Mouse (Mus musculus) CH12.LX (cell line): Measurements from ENCODE around the gene Ppef2. TPM values are rescaled to one million over a fixed set of nuclear protein-coding genes. Genes with fewer than 3 reads are reported as not detected.

ENCODE experiments used
- DNase-seq: peaks from one replicate; pipeline ENCODE4 v3.0.0-alpha.2; 2013; ENCODE audit errors: extremely low read depth
- H3K27ac ChIP-seq: 2 replicates; pipeline ENCODE4 v1.5.1; 2012; ENCODE audit warnings: low read depth, mild to moderate bottlenecking, control low read depth, moderate library complexity; ENCODE audit not compliant: insufficient read depth
- H3K27me3 ChIP-seq: replicated peaks from 2 replicates; pipeline ENCODE3; 2012; ENCODE audit warnings: inconsistent platforms
- H3K36me3 ChIP-seq, 2 experiments: replicated peaks in 1 of 2; 2 replicates each; pipeline versions ENCODE3 to v1.6.1; 2012; ENCODE audit warnings: inconsistent platforms in 1 of 2, low read length in 1 of 2, mild to moderate bottlenecking in 1 of 2, mixed read lengths in 1 of 2, moderate library complexity in 1 of 2; ENCODE audit not compliant: control insufficient read depth in 1 of 2, insufficient read depth in 1 of 2
- H3K4me1 ChIP-seq, 2 experiments: 2 replicates each; pipeline ENCODE4 v1.6.1; 2012; ENCODE audit warnings: inconsistent platforms in 1 of 2, moderate library complexity in 1 of 2; ENCODE audit not compliant: insufficient read depth in 2 of 2, control insufficient read depth in 1 of 2
- H3K4me2 ChIP-seq: 2 replicates; pipeline ENCODE4 v1.6.1; 2012; ENCODE audit warnings: low read depth, mild to moderate bottlenecking, control low read depth; ENCODE audit not compliant: poor library complexity, insufficient read depth, severe bottlenecking
- H3K4me3 ChIP-seq, 3 experiments: fragments of 150-350 bp in 1 of 3; sonication (generic) in 1 of 3; replicated peaks in 1 of 3; 2 replicates each; pipeline versions ENCODE3 to v1.5.1; 2011 to 2012; ENCODE audit warnings: low read depth in 2 of 3, low read length in 2 of 3, mild to moderate bottlenecking in 2 of 3, moderate library complexity in 2 of 3, control low read depth in 1 of 3, improper control_type of control experiment in 1 of 3, inconsistent platforms in 1 of 3, mixed read lengths in 1 of 3; ENCODE audit not compliant: poor library complexity in 1 of 3
- H3K79me2 ChIP-seq: replicated peaks from 2 replicates; pipeline ENCODE4 v1.6.1; 2012; ENCODE audit warnings: mild to moderate bottlenecking, moderate library complexity; ENCODE audit not compliant: control insufficient read depth, poor library complexity, insufficient read depth, severe bottlenecking; ENCODE audit errors: extremely low read depth
- H3K9ac ChIP-seq: 2 replicates; pipeline ENCODE4 v1.6.1; 2012; ENCODE audit warnings: low read depth, mild to moderate bottlenecking, control low read depth, moderate library complexity; ENCODE audit not compliant: insufficient read depth
- H3K9me3 ChIP-seq: replicated peaks from 2 replicates; pipeline ENCODE3; 2012; ENCODE audit warnings: low read length, inconsistent platforms, mixed read lengths
- BHLHE40 ChIP-seq: IDR thresholded peaks from 2 replicates; pipeline ENCODE4 v1.6.1; 2011; ENCODE audit warnings: mild to moderate bottlenecking, low read depth, low read length, improper control_type of control experiment
- CHD1 ChIP-seq: IDR thresholded peaks from 2 replicates; pipeline ENCODE4 v1.6.1; 2012; ENCODE audit warnings: low read depth, low read length, improper control_type of control experiment, inconsistent platforms
- CHD2 ChIP-seq: IDR thresholded peaks from 2 replicates; pipeline ENCODE4 v1.6.1; 2011; ENCODE audit warnings: low read length, improper control_type of control experiment
- CTCF ChIP-seq, 2 experiments: IDR thresholded peaks in 1 of 2; conservative IDR thresholded peaks in 1 of 2; 2 replicates each; pipeline ENCODE4 v1.5.1; 2011 to 2012; ENCODE audit warnings: low read depth in 2 of 2, low read length in 2 of 2, improper control_type of control experiment in 1 of 2, inconsistent platforms in 1 of 2, mild to moderate bottlenecking in 1 of 2, moderate library complexity in 1 of 2
- E2F4 ChIP-seq: IDR thresholded peaks from 2 replicates; pipeline ENCODE4 v1.6.1; 2011; ENCODE audit warnings: low read depth, low read length, improper control_type of control experiment; ENCODE audit not compliant: insufficient replicate concordance
- GABPA ChIP-seq: IDR thresholded peaks from 2 replicates; pipeline ENCODE4 v1.6.1; 2012; ENCODE audit warnings: low read depth, low read length, improper control_type of control experiment, inconsistent platforms; ENCODE audit not compliant: insufficient replicate concordance
- HCFC1 ChIP-seq: IDR thresholded peaks from 2 replicates; pipeline ENCODE4 v1.6.1; 2012; ENCODE audit warnings: low read depth, mild to moderate bottlenecking, inconsistent platforms, low read length, improper control_type of control experiment
- IRF4 ChIP-seq: IDR thresholded peaks from 2 replicates; pipeline ENCODE4 v1.6.1; 2014; ENCODE audit warnings: low read depth, mild to moderate bottlenecking, inconsistent platforms, low read length, improper control_type of control experiment
- JUN ChIP-seq: IDR thresholded peaks from 2 replicates; pipeline ENCODE4 v1.6.1; 2011; ENCODE audit warnings: low read depth, mild to moderate bottlenecking, low read length, improper control_type of control experiment, moderate library complexity; ENCODE audit not compliant: insufficient read depth
- MAX ChIP-seq: IDR thresholded peaks from 2 replicates; pipeline ENCODE4 v1.6.1; 2011; ENCODE audit warnings: low read length, improper control_type of control experiment
- MAZ ChIP-seq: IDR thresholded peaks from 2 replicates; pipeline ENCODE4 v1.6.1; 2012; ENCODE audit warnings: low read depth, mild to moderate bottlenecking, inconsistent platforms, low read length, improper control_type of control experiment, moderate library complexity
- MXI1 ChIP-seq: IDR thresholded peaks from 2 replicates; pipeline ENCODE4 v1.6.1; 2011; ENCODE audit warnings: mild to moderate bottlenecking, low read depth, low read length, improper control_type of control experiment
- POLR2A ChIP-seq: IDR thresholded peaks from 2 replicates; pipeline ENCODE4 v1.6.1; 2011; ENCODE audit warnings: low read depth, mild to moderate bottlenecking, improper control_type of control experiment, low read length
- SIN3A ChIP-seq: IDR thresholded peaks from 2 replicates; pipeline ENCODE4 v1.6.1; 2012; ENCODE audit warnings: low read length, improper control_type of control experiment, inconsistent platforms
- USF2 ChIP-seq: conservative IDR thresholded peaks from 2 replicates; pipeline ENCODE4 v1.6.1; 2011; ENCODE audit warnings: low read depth, low read length, improper control_type of control experiment
- ZKSCAN1 ChIP-seq: IDR thresholded peaks from 2 replicates; pipeline ENCODE4 v1.6.1; 2012; ENCODE audit warnings: low read depth, inconsistent platforms, low read length, improper control_type of control experiment, borderline replicate concordance
- ZMIZ1 ChIP-seq: IDR thresholded peaks from 2 replicates; pipeline ENCODE4 v1.6.1; 2012; ENCODE audit warnings: low read depth, mild to moderate bottlenecking, inconsistent platforms, low read length, improper control_type of control experiment
- ZNF384 ChIP-seq: IDR thresholded peaks from 2 replicates; pipeline ENCODE4 v1.6.1; 2012; ENCODE audit warnings: low read depth, low read length, improper control_type of control experiment, inconsistent platforms
- dilution Hi-C: fragments of 300-500 bp; cut with MboI; formaldehyde crosslinking; loops from 2 replicates; pipeline ENCODE4 v1.14.3; 2020; ENCODE audit warnings: low sequenced_read_pairs; ENCODE audit not compliant: extremely low pct_unique_long_range_greater_than_20kb, extremely low pct_ligation_motif_present
- in situ Hi-C: fragments of 300-500 bp; cut with MboI; formaldehyde crosslinking; loops from 3 replicates; pipeline ENCODE4 v1.14.3; 2019; ENCODE audit warnings: low sequenced_read_pairs, low pct_ligation_motif_present, low pct_unique_long_range_greater_than_20kb, mixed read lengths
- polyA plus RNA-seq: library from polyadenylated mRNA; unstranded; fragments of >175 nt; gene quantifications from 2 replicates; pipeline ENCODE4 v1.2.1, GENCODE M21; 2012; ENCODE audit warnings: low read depth; ENCODE audit not compliant: insufficient read length
- total RNA-seq, 2 experiments: library from RNA; depleted of rRNA; stranded (reverse); fragments of 300-350 nt in 1 of 2; fragments of >200 nt in 1 of 2; gene quantifications; 2 replicates each; pipeline ENCODE4 v1.2.3; 2012 to 2014

The Ppef2 gene
- total and polyA plus RNA-seq, 3 experiments, result 14.3 to 48.8 (median 16.5) TPM

DNA sequence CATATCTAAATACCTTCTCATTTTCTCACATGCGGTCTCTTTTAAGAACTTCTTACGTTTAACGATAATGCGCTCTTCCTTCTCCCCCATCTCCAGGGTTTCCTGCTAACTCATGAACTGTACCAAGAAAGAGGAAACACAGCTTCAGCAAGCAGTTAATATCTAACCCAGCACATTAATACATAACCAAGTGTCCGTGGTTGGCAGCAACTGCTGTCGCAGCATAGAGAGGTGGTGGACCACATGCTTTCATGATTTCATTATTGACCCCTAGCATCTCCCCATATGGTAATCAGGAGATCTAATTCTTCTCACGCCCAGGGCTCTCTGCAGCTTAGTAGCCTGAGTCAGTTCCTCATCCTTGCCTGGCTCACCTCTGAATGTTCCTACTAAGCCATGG, 50.9 kb downstream of the Ppef2 start:
- Histone ChIP-seq H3K27me3 (no peaks in the 10 kb centered on the region), H3K4me3 (no peak overlapping the region), H3K27ac (no peak overlapping the region), H3K4me1 (no peaks in the 10 kb centered on the region), H3K4me2 (no peak overlapping the region), H3K36me3 (peaks cover 35 to 51% of the 10 kb centered on the region in 2 experiments), H3K9ac (no peak overlapping the region), H3K9me3 (no peaks in the 10 kb centered on the region), H3K79me2 (no peaks in the 10 kb centered on the region)
- in situ Hi-C loops, result no loop called here
- dilution Hi-C loops, result no loop called here
- no peak for DNase-seq
- TF ChIP-seq ZKSCAN1 (no peak), HCFC1 (no peak), BHLHE40 (no peak), SIN3A (no peak), E2F4 (no peak), MXI1 (no peak), ZNF384 (no peak)

DNA sequence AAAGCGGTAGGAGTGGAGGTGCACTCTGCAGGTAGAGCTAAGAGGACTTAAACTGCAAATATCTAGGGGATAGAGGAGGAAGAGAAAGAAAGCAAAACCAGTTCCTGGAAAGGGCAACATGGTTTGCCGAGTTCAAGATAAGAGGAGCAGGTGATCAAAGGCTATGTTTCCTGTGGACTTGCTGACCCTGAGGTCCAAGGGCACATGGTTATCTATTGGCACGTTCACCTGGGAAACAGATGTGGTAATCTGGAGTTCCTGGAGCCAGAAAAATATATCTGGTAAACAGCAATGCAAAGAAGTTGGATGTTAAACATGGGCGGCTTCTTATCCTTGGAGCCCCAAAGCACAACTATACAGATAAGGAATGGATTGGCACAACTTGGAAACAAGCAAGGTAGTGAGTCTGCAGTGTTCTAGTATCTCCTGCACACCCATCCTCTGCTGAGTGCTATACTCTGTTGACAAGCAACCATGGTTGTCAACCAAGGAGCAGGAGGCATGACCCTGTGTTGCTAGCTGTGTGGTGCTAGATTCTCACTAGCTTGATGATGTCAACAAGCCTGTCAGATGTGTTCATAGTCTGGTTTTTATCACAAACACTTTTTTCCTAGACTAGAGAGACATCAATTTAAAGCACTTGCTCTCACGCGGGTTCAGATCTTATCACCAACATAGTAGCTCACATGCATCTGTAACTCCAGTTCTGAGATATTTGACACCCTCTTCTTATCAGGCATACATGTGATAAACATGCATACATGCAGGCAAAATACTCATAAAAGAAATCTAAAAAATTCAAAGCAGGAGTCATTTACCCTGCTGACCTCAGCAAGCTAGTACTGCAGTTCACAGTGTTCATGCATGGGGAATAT, 51.7 kb downstream of the Ppef2 start:
- TF ChIP-seq HCFC1, result no peak
- H3K79me2 ChIP-seq, result no peaks in the 10 kb centered on the region
- peaks cover 43 to 59% of the 10 kb centered on the region in 2 experiments for H3K36me3 ChIP-seq
- H3K4me2 ChIP-seq, result no peak overlapping the region
- no peaks in the 10 kb centered on the region for H3K9me3 ChIP-seq
- in situ Hi-C loops, result loop anchor here (5.0 kb wide), 1 partner anchor 33 kb away; no protein-coding TSS in a partner anchor
- dilution Hi-C loops, result no loop called here
- H3K27ac ChIP-seq, result no peak overlapping the region
- H3K4me3 ChIP-seq, result no peak overlapping the region
- no peak for DNase-seq
- H3K27me3 ChIP-seq, result no peaks in the 10 kb centered on the region
- no peaks in the 10 kb centered on the region for H3K4me1 ChIP-seq
- H3K9ac ChIP-seq, result no peak overlapping the region

DNA sequence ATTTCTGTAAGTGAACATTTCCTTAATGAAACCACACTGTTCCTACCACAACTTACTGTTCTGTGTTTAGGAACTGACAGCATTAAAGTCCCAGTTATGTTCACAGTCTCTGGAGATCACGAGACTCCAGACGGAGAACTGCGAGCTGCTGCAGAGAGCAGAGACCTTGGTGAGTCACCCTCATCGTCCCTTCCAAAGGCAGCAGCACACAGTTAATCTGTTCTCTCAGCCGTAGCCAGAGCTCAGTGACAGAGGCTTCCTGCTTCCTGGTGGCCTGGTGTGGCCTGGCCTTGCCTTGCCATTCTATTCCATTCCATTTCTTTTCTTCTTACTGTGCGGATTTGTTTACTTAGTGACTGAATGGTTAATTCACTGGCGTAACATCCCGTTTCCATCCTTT, 57.8 kb downstream of the Ppef2 start:
- H3K9me3 ChIP-seq, result no peaks in the 10 kb centered on the region
- peaks cover 77 to 94% of the 10 kb centered on the region in 2 experiments for H3K36me3 ChIP-seq
- H3K4me3 ChIP-seq, result no peak overlapping the region
- H3K4me2 ChIP-seq, result no peak overlapping the region
- H3K9ac ChIP-seq, result no peak overlapping the region
- dilution Hi-C loops, result no loop called here
- in situ Hi-C loops, result no loop called here
- TF ChIP-seq CTCF (conservative IDR thresholded peaks at IDR 0.05 in 1 of 2, IDR thresholded peaks at IDR 0.05 in 1 of 2; ENCODE audit: low read depth in 2 of 2, low read length in 2 of 2) (no peak), BHLHE40 (no peak), MAX (no peak), JUN (no peak), POLR2A (no peak), GABPA (no peak), IRF4 (no peak), CHD2 (no peak), USF2 (no peak), HCFC1 (no peak), ZMIZ1 (no peak), MAZ (no peak), E2F4 (no peak), CHD1 (no peak)
- TF ChIP-seq, all 38 proteins: peak for 0
- H3K79me2 ChIP-seq, result no peaks in the 10 kb centered on the region
- H3K4me1 ChIP-seq, result no peaks in the 10 kb centered on the region
- H3K27me3 ChIP-seq, result no peaks in the 10 kb centered on the region
- H3K27ac ChIP-seq, result no peak overlapping the region
- no peak for DNase-seq
